Mouse (Mus musculus): Measurements from ENCODE around the gene Minos1. TPM values are rescaled to one million over a fixed set of nuclear protein-coding genes. Genes with fewer than 3 reads are reported as not detected.

The Minos1 gene
- polyA plus RNA-seq (2014; fragmentation: Illumina TruSeq; extraction: RNeasy Lipid Tissue Mini Kit (QIAGEN cat#74804); ENCODE audit: insufficient read depth, low read depth, low replicate concordance) = 280 TPM

GRCm38 (mm10) chr4:139130701-139131549, at the start of gene Minos1:
Gene Minos1 (minus strand): TSS chr4:139131113.

GRCm38 (mm10) chr4:139092356-139093195, 38.3 kb downstream of the Minos1 start, which contains the start of gene Nbl1:
Gene Nbl1 (minus strand): TSS chr4:139092993.

GRCm38 (mm10) chr4:139075041-139075711, 55.7 kb downstream of the Minos1 start, which contains the start of gene Htr6:
Gene Htr6 (minus strand): TSS chr4:139075570.

Other genes with a start within 250 kb of the Minos1 start
- 3.6 TPM for gene Otud3, start 217.2 kb downstream of the Minos1 start, polyA plus RNA-seq (2014; fragmentation: Illumina TruSeq; extraction: RNeasy Lipid Tissue Mini Kit (QIAGEN cat#74804); ENCODE audit: insufficient read depth, low read depth, low replicate concordance)
- 21.7 TPM for gene Rnf186, start 164.0 kb downstream of the Minos1 start, polyA plus RNA-seq (2014; fragmentation: Illumina TruSeq; extraction: RNeasy Lipid Tissue Mini Kit (QIAGEN cat#74804); ENCODE audit: insufficient read depth, low read depth, low replicate concordance)
- 6.1 TPM for gene Tmco4, start 158.2 kb downstream of the Minos1 start, polyA plus RNA-seq (2014; fragmentation: Illumina TruSeq; extraction: RNeasy Lipid Tissue Mini Kit (QIAGEN cat#74804); ENCODE audit: insufficient read depth, low read depth, low replicate concordance)
- gene Htr6, start 55.5 kb downstream of the Minos1 start, polyA plus RNA-seq (2014; fragmentation: Illumina TruSeq; extraction: RNeasy Lipid Tissue Mini Kit (QIAGEN cat#74804); ENCODE audit: insufficient read depth, low read depth, low replicate concordance) = not detected
- 205 TPM for gene Nbl1, start 38.1 kb downstream of the Minos1 start, polyA plus RNA-seq (2014; fragmentation: Illumina TruSeq; extraction: RNeasy Lipid Tissue Mini Kit (QIAGEN cat#74804); ENCODE audit: insufficient read depth, low read depth, low replicate concordance)
- gene Capzb, start 61.8 kb upstream of the Minos1 start, polyA plus RNA-seq (2014; fragmentation: Illumina TruSeq; extraction: RNeasy Lipid Tissue Mini Kit (QIAGEN cat#74804); ENCODE audit: insufficient read depth, low read depth, low replicate concordance) = 230 TPM
- 6.3 TPM for gene Pqlc2, start 179.6 kb upstream of the Minos1 start, polyA plus RNA-seq (2014; fragmentation: Illumina TruSeq; extraction: RNeasy Lipid Tissue Mini Kit (QIAGEN cat#74804); ENCODE audit: insufficient read depth, low read depth, low replicate concordance)
- gene Akr7a5, start 179.6 kb upstream of the Minos1 start, polyA plus RNA-seq (2014; fragmentation: Illumina TruSeq; extraction: RNeasy Lipid Tissue Mini Kit (QIAGEN cat#74804); ENCODE audit: insufficient read depth, low read depth, low replicate concordance) = 31.1 TPM
- 30.3 TPM for gene Mrto4, start 221.5 kb upstream of the Minos1 start, polyA plus RNA-seq (2014; fragmentation: Illumina TruSeq; extraction: RNeasy Lipid Tissue Mini Kit (QIAGEN cat#74804); ENCODE audit: insufficient read depth, low read depth, low replicate concordance)
- 8.2 TPM for gene Emc1, start 221.5 kb upstream of the Minos1 start, polyA plus RNA-seq (2014; fragmentation: Illumina TruSeq; extraction: RNeasy Lipid Tissue Mini Kit (QIAGEN cat#74804); ENCODE audit: insufficient read depth, low read depth, low replicate concordance)
- gene Ubr4, start 221.5 kb upstream of the Minos1 start, polyA plus RNA-seq (2014; fragmentation: Illumina TruSeq; extraction: RNeasy Lipid Tissue Mini Kit (QIAGEN cat#74804); ENCODE audit: insufficient read depth, low read depth, low replicate concordance) = 41.2 TPM